Mouse (Mus musculus) embryonic fibroblast, embryonic 13.5 days (primary cell): ENCODE results near the gene Olfr1032. TPM values are rescaled to one million over a fixed set of nuclear protein-coding genes. Genes with fewer than 3 reads are reported as not detected.
"Not testable (repeated sequence)": the region's sequence is repeated elsewhere in the genome, so short reads cannot be mapped to it uniquely, and the experiment has no call there.

Source experiments
- H3K27ac ChIP-seq: 2 replicates; pipeline ENCODE4 v1.5.1; 2012; ENCODE audit warnings: low read length, control low read depth, inconsistent platforms; ENCODE audit not compliant: insufficient read depth
- H3K4me1 ChIP-seq: 2 replicates; pipeline ENCODE4 v1.6.1; 2011; ENCODE audit warnings: low read length; ENCODE audit not compliant: control insufficient read depth, insufficient read depth
- H3K4me3 ChIP-seq: 2 replicates; pipeline ENCODE4 v1.5.1; 2011; ENCODE audit warnings: mild to moderate bottlenecking, control low read depth, low read length; ENCODE audit not compliant: insufficient read depth
- CTCF ChIP-seq: IDR thresholded peaks from 2 replicates; pipeline ENCODE4 v1.5.1; 2011; ENCODE audit warnings: mild to moderate bottlenecking, control low read depth, low read length, moderate library complexity, borderline replicate concordance; ENCODE audit not compliant: insufficient read depth
- POLR2A ChIP-seq: IDR thresholded peaks from 2 replicates; pipeline ENCODE4 v1.6.1; 2011; ENCODE audit warnings: low read depth, mild to moderate bottlenecking, control low read depth, low read length, moderate library complexity
- polyA plus RNA-seq: library from polyadenylated mRNA; stranded (reverse); fragments of >200 nt; gene quantifications from 2 replicates; pipeline ENCODE4 v1.2.4, GENCODE M21; 2011; ENCODE audit warnings: low read depth; ENCODE audit not compliant: missing spikeins, insufficient read length

Olfr1032 gene
- polyA plus RNA-seq, result not detected in 2 replicates

- TF ChIP-seq POLR2A (no peak), CTCF (no peak)
- no peaks in the 10 kb centered on the region for H3K4me1 ChIP-seq
- H3K27ac ChIP-seq, result no peak within 1 kb of the TSS
- no peak within 1 kb of the TSS for H3K4me3 ChIP-seq
Observed at GRCm38 (mm10) chr2:86005240-86005639, at the start of gene Olfr1032. TSS of gene Olfr1032 (plus strand) at chr2:86005540.

GRCm38 (mm10) chr2:85973595-85973994 is 31.7 kb upstream of the Olfr1032 start, which contains the start of gene Olfr1029:
TSS of gene Olfr1029 (plus strand) at chr2:85973895.
- TF ChIP-seq CTCF (no peak), POLR2A (no peak)
- Histone ChIP-seq H3K4me1 (no peaks in the 10 kb centered on the region), H3K27ac (no peak within 1 kb of the TSS), H3K4me3 (no peak within 1 kb of the TSS)

DNA sequence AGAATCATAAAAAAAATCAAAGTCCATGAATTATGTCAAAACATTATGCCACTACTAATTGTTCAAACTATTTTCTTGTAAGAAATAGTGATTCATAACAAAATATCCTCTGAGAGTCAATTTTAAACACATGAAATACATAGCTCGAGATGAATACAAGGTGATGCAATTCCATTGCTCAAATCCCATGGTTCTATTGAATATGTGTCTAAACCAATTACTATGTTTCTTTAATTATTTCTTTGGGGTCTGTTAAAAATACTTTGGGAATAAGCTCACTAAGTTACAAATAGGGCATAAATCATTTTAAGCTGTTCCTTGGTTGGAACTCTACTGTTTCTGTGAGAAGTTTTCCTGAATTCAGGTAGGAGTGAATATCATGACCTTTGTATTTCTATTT is 26.4 kb upstream of the Olfr1032 start, which contains the start of gene Olfr1030:
Gene Olfr1030, plus strand, starts transcription at position 301 of the 400 bp plus-strand sequence.
- TF ChIP-seq POLR2A (no peak), CTCF (no peak)
- Histone ChIP-seq H3K27ac (no peak within 1 kb of the TSS), H3K4me1 (no peaks in the 10 kb centered on the region), H3K4me3 (no peak within 1 kb of the TSS)

DNA sequence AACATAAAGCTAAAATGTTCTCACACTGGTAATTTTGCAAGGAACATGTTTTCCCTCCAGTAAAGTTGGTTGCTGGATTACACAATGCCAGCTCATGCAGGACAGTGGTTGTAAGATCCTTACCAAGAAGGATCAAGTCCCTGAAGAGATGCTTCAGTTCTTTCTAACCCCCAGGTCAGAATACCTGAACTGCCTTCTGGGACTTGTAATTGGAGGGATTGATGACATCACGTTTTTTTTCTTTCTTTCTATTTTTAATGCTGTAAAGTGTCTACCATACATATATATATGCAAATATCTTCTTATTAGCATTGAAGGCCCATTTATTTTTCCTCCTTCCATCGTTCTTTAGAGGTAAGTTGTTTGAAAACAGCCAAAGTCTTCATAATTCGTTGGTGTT is 15.3 kb upstream of the Olfr1032 start, which contains the start of gene Olfr1031:
Gene Olfr1031, plus strand, starts transcription at position 301 of the 400 bp plus-strand sequence.
- Histone ChIP-seq H3K4me3 (no peak within 1 kb of the TSS), H3K4me1 (no peaks in the 10 kb centered on the region), H3K27ac (no peak within 1 kb of the TSS)
- TF ChIP-seq POLR2A (no peak), CTCF (no peak)

DNA sequence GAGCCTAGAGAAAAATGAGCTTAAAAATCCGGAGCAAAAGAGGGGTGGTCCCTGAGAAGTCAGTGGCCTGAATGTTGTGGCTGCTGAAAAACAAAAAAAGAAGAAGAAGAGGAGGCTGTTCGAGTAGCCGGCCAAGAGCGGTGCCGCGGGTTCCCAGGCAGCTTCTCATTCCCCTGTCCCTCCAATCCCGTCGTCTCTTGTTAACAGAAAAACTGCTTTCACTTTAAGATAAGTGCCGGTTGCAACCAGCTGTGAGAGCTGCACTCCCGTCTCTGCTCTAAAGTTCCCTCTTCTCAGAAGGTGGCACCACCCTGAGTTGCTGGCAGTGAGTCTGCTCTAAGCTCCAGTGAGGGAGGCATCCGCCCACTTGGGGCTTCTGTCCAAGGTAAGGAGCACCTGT is 15.1 kb downstream of the Olfr1032 start, which contains the start of gene Olfr1033:
Gene Olfr1033, plus strand, starts transcription at position 228 of the 400 bp plus-strand sequence.
- not testable (repeated sequence) for H3K4me1 ChIP-seq, H3K27ac ChIP-seq
- H3K4me3 ChIP-seq, result peak within 1 kb of the TSS; percentile 32

DNA sequence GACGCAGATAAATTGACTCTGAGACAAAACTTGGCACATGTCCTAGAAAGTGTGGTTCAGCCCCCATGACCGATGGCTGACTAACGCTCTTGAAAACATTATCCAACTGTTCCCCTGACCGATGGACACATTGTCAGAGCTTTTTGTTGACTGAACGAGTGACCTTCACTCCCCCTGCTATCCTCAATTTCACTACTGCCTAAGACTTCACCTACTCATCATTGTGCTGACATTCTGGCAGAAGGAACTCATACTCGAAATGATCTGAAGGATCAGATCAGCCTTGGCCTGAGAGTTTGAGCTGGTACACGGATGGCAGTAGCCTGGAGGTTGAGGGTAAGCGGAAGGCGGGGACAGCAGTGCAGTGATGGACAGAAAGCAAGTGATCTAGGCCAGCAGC is 16.2 kb downstream of the Olfr1032 start:
- not testable (repeated sequence) for H3K27ac ChIP-seq, H3K4me3 ChIP-seq, H3K4me1 ChIP-seq

- Histone ChIP-seq H3K27ac (no peak within 1 kb of the TSS), H3K4me1 (no peaks in the 10 kb centered on the region), H3K4me3 (no peak within 1 kb of the TSS)
- no peak for TF ChIP-seq POLR2A
- no peak for TF ChIP-seq CTCF
Observed at GRCm38 (mm10) chr2:86045561-86045960, 40.2 kb downstream of the Olfr1032 start, which contains the start of gene Olfr1034. TSS of gene Olfr1034 (plus strand) at chr2:86045861.

GRCm38 (mm10) chr2:86050777-86051176 is 45.4 kb downstream of the Olfr1032 start:
- not testable (repeated sequence) for H3K4me3 ChIP-seq, H3K4me1 ChIP-seq, H3K27ac ChIP-seq

Other genes starting within 250 kb of the Olfr1032 start
- not detected in 2 replicates for gene Olfr1012, start 242.8 kb upstream of the Olfr1032 start, polyA plus RNA-seq
- not detected in 2 replicates for gene Olfr1013, start 238.4 kb upstream of the Olfr1032 start, polyA plus RNA-seq
- gene Olfr1014, start 232.8 kb upstream of the Olfr1032 start, polyA plus RNA-seq, result not detected in 2 replicates
- gene Olfr1015, start 223.5 kb upstream of the Olfr1032 start, polyA plus RNA-seq, result not detected in 2 replicates
- gene Olfr1016, start 203.0 kb upstream of the Olfr1032 start, polyA plus RNA-seq, result not detected in 2 replicates
- gene Olfr1018, start 187.1 kb upstream of the Olfr1032 start, polyA plus RNA-seq, result not detected in 2 replicates
- gene Olfr1019, start 160.1 kb upstream of the Olfr1032 start, polyA plus RNA-seq, result not detected in 2 replicates
- not detected in 2 replicates for gene Olfr1020, start 158.5 kb upstream of the Olfr1032 start, polyA plus RNA-seq
- gene Olfr1022, start 136.9 kb upstream of the Olfr1032 start, polyA plus RNA-seq, result not detected in 2 replicates
- gene Olfr1023, start 119.9 kb upstream of the Olfr1032 start, polyA plus RNA-seq, result not detected in 2 replicates
- gene Olfr1024, start 100.5 kb upstream of the Olfr1032 start, polyA plus RNA-seq, result not detected in 2 replicates
- gene Olfr1025-ps1, start 90.3 kb upstream of the Olfr1032 start, polyA plus RNA-seq, result not detected in 2 replicates
- not detected in 2 replicates for gene Olfr1026, start 84.0 kb upstream of the Olfr1032 start, polyA plus RNA-seq
- not detected in 2 replicates for gene Olfr1028, start 55.1 kb upstream of the Olfr1032 start, polyA plus RNA-seq
- gene Olfr1029, start 31.6 kb upstream of the Olfr1032 start, polyA plus RNA-seq, result not detected in 2 replicates
- not detected in 2 replicates for gene Olfr1030, start 26.3 kb upstream of the Olfr1032 start, polyA plus RNA-seq
- not detected in 2 replicates for gene Olfr1031, start 15.2 kb upstream of the Olfr1032 start, polyA plus RNA-seq
- 0.63 and 1.2 TPM in 2 replicates for gene Olfr1033, start 15.1 kb downstream of the Olfr1032 start, polyA plus RNA-seq
- not detected in 2 replicates for gene Olfr1034, start 40.3 kb downstream of the Olfr1032 start, polyA plus RNA-seq
- not detected in 2 replicates for gene Olfr1036, start 68.5 kb downstream of the Olfr1032 start, polyA plus RNA-seq
- not detected in 2 replicates for gene Olfr1037, start 81.8 kb downstream of the Olfr1032 start, polyA plus RNA-seq
- not detected in 2 replicates for gene Olfr1039, start 130.4 kb downstream of the Olfr1032 start, polyA plus RNA-seq
- not detected in 2 replicates for gene Olfr1040, start 141.2 kb downstream of the Olfr1032 start, polyA plus RNA-seq
- gene Olfr1042, start 156.3 kb downstream of the Olfr1032 start, polyA plus RNA-seq, result not detected in 2 replicates
- not detected in 2 replicates for gene Olfr1043, start 162.0 kb downstream of the Olfr1032 start, polyA plus RNA-seq
- gene Olfr1044, start 172.3 kb downstream of the Olfr1032 start, polyA plus RNA-seq, result not detected in 2 replicates
- not detected in 2 replicates for gene Olfr52, start 180.1 kb downstream of the Olfr1032 start, polyA plus RNA-seq
- not detected in 2 replicates for gene Olfr1045, start 197.5 kb downstream of the Olfr1032 start, polyA plus RNA-seq
- gene Olfr1046, start 213.8 kb downstream of the Olfr1032 start, polyA plus RNA-seq, result not detected in 2 replicates
- gene Olfr1047, start 225.9 kb downstream of the Olfr1032 start, polyA plus RNA-seq, result not detected in 2 replicates
- gene Olfr1048, start 234.7 kb downstream of the Olfr1032 start, polyA plus RNA-seq, result not detected in 2 replicates